Mouse (Mus musculus) cerebellum, postnatal 36 days (tissue): ENCODE data around the gene Pitpnc1.

Experiments used
- DNase-seq, 2 experiments: peaks; one replicate each; pipeline ENCODE4 v3.0.0; 2021 to 2022; ENCODE audit warnings: mixed read lengths in 2 of 2

Gene Pitpnc1

GRCm38 (mm10) chr11:107466611-107467391, 3.7 kb downstream of the Pitpnc1 start:
- DNase-seq = no peak

GRCm38 (mm10) chr11:107465969-107466368, 4.5 kb downstream of the Pitpnc1 start:
- DNase-seq = no peak

GRCm38 (mm10) chr11:107465041-107465440, 5.5 kb downstream of the Pitpnc1 start:
- DNase-seq = no peak

GRCm38 (mm10) chr11:107464141-107464540, 6.4 kb downstream of the Pitpnc1 start:
- no peak for DNase-seq

- no peak for DNase-seq
Observed at GRCm38 (mm10) chr11:107463251-107463681, 7.2 kb downstream of the Pitpnc1 start.

GRCm38 (mm10) chr11:107462478-107462877, 8.0 kb downstream of the Pitpnc1 start:
- no peak for DNase-seq

GRCm38 (mm10) chr11:107459828-107460227, 10.7 kb downstream of the Pitpnc1 start:
- no peak for DNase-seq

- DNase-seq = no peak
Observed at GRCm38 (mm10) chr11:107458986-107459385, 11.5 kb downstream of the Pitpnc1 start.

- no peak for DNase-seq
Observed at GRCm38 (mm10) chr11:107458286-107458685, 12.2 kb downstream of the Pitpnc1 start.

- DNase-seq = no peak
Observed at GRCm38 (mm10) chr11:107457282-107457681, 13.2 kb downstream of the Pitpnc1 start.

- DNase-seq = no peak
Observed at GRCm38 (mm10) chr11:107454546-107455462, 15.7 kb downstream of the Pitpnc1 start.

- no peak for DNase-seq
Observed at GRCm38 (mm10) chr11:107452053-107452452, 18.4 kb downstream of the Pitpnc1 start.

- no peak for DNase-seq
Observed at GRCm38 (mm10) chr11:107451106-107451505, 19.4 kb downstream of the Pitpnc1 start.

- DNase-seq = no peak
Observed at GRCm38 (mm10) chr11:107450097-107450496, 20.4 kb downstream of the Pitpnc1 start.

- no peak for DNase-seq
Observed at GRCm38 (mm10) chr11:107449169-107449910, 21.2 kb downstream of the Pitpnc1 start.

GRCm38 (mm10) chr11:107447915-107448314, 22.6 kb downstream of the Pitpnc1 start:
- DNase-seq = no peak

- DNase-seq = no peak
Observed at GRCm38 (mm10) chr11:107447349-107447748, 23.1 kb downstream of the Pitpnc1 start.

- no peak for DNase-seq
Observed at GRCm38 (mm10) chr11:107446650-107447049, 23.8 kb downstream of the Pitpnc1 start.

- DNase-seq = peak; percentile 67 to 73
Observed at GRCm38 (mm10) chr11:107445683-107446082, 24.8 kb downstream of the Pitpnc1 start.

GRCm38 (mm10) chr11:107443121-107444095, 27.1 kb downstream of the Pitpnc1 start:
- no peak for DNase-seq

- no peak for DNase-seq
Observed at GRCm38 (mm10) chr11:107441050-107441449, 29.4 kb downstream of the Pitpnc1 start.

- no peak for DNase-seq
Observed at GRCm38 (mm10) chr11:107438140-107438539, 32.4 kb downstream of the Pitpnc1 start.
